Mouse (Mus musculus) macrophage (primary cell): Measurements from ENCODE around the gene Mypn. TPM values are rescaled to one million over a fixed set of nuclear protein-coding genes. Genes with fewer than 3 reads are reported as not detected.

Source experiments
- H3K27ac ChIP-seq: fragments of 350-480 bp; formaldehyde crosslinking; 2 replicates; pipeline ENCODE4 v1.9.0; 2021
- H3K36me3 ChIP-seq: fragments of 350-480 bp; formaldehyde crosslinking; 2 replicates; pipeline ENCODE4 v1.9.0; 2021; ENCODE audit errors: inconsistent target
- H3K4me3 ChIP-seq: fragments of 350-480 bp; formaldehyde crosslinking; 2 replicates; pipeline ENCODE4 v1.9.0; 2021; ENCODE audit errors: inconsistent target
- H3K79me2 ChIP-seq: fragments of 350-480 bp; formaldehyde crosslinking; 2 replicates; pipeline ENCODE4 v1.9.0; 2021; ENCODE audit errors: inconsistent target
- WGBS: methylation state at CpG from one replicate; pipeline ENCODE4 v1.1.7; 2026; ENCODE audit warnings: inconsistent platforms; ENCODE audit not compliant: missing documents; 5-methylcytosine and 5-hydroxymethylcytosine counted together
- polyA plus RNA-seq: library from polyadenylated mRNA; stranded (reverse); fragments of 250-400 nt; gene quantifications from 3 replicates; pipeline ENCODE4 v1.2.4, GENCODE M21; 2018; ENCODE audit warnings: inconsistent platforms

Mypn gene
- polyA plus RNA-seq, 1 experiment from 2014 or later: not detected

DNA sequence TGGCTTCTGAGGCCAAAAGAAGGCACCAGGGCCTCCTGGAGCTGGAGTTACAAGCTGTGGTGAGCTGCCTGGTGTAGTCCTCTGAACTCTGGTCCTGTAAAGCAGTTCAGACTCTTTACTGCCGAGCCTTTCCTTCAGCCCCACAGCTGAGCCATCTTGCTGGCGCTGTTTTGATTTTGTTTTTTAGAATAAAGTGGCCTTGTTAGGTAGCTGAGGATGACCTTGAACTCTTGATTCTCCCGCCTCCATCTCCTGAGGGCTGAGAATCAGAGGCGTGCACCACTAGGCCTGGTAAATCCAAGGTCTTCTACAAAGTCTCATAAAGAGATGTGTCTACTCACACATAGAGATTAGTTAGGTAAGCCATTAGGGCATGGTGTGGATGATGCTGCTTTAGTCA lies 49.0 kb downstream of the Mypn start:
- no peak overlapping the region for H3K27ac ChIP-seq
- H3K4me3 ChIP-seq: no peak overlapping the region
- no peaks in the 10 kb centered on the region for H3K79me2 ChIP-seq
- WGBS: 100% methylated on average over 3 of the region's 4 CpGs
- H3K36me3 ChIP-seq: no peaks in the 10 kb centered on the region

DNA sequence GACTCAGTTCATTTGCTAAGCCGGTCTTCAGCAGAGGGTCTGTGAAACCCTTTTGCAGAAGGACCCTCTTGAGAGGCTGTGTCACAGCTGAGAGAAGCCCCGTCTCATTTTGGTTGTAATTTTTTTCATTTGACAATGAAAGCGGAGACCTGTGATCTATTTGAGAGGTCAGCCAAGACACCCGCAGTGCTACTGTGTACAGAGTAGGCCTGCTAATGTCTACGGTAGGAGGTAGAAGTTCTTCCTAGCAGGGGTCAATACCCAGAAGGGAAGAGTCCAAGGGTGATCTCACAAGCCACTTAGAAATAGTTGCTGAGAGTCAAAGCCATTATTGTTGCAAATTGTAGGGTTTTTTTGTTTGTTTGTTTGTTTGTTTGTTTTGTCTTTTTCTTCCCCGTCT lies 49.5 kb downstream of the Mypn start:
- WGBS: 92% methylated on average over 6 of the region's 6 CpGs
- Histone ChIP-seq H3K27ac (no peak overlapping the region), H3K36me3 (no peaks in the 10 kb centered on the region), H3K4me3 (no peak overlapping the region), H3K79me2 (no peaks in the 10 kb centered on the region)

DNA sequence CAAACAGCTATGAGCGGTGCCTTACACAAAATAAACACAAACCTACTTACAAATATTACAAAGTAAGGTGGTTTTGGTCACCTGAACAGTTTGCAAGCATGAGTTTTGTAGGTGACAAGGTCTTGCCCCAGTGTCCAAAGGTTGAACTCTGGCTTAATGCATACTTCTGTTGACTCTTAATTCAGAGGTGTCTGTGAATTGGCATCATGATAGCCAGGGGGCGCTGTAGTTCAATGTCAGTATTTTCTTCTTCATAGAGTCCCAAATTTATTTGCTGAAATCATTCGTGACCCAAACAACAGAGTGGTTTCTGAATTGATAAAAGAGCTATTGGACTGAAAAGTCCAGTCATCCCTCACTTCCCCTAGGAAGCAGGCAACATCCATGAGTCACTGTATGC lies 50.2 kb downstream of the Mypn start:
- Histone ChIP-seq H3K79me2 (no peaks in the 10 kb centered on the region), H3K36me3 (no peaks in the 10 kb centered on the region), H3K27ac (no peak overlapping the region), H3K4me3 (no peak overlapping the region)
- 33% methylated on average over 3 of the region's 3 CpGs for WGBS

DNA sequence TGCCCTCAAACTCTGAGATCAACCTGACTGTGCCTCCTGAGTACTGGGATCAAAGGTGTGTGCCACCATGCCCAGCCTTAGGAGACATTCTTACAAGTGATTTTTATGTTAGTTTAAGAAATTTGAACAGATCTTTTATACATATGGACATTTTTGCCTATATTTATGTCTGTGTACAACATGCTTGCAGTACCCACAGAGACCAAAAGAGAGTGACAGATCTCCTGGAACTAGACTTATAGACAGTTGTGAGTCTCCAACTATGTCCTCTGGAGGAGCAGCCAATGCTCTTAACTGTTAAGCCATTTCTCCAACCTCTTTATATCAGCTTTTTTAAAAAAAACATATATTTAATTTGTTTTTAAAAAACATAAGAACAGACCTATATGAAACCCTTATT lies 51.4 kb downstream of the Mypn start:
- H3K27ac ChIP-seq: no peak overlapping the region
- no peak overlapping the region for H3K4me3 ChIP-seq
- no peaks in the 10 kb centered on the region for H3K36me3 ChIP-seq
- no peaks in the 10 kb centered on the region for H3K79me2 ChIP-seq

DNA sequence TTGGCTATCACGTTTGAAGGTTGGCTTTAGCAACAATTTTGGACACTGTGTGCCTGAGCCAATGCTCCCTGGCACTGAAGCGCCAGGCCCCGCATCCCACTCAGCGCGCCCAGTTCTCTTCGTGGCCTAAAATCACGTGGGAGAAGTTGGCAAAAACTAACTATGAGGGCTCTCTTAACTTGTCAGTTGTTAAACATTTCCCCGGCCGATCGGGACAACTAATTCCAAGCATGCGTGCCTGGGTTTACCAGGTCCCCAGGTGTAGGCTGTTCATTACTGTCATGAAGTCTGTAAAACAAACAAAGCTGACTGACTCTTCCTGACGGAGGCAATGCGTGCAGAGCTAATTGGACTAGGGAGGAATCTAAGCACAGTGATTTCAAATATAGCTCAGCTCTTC lies 61.1 kb downstream of the Mypn start:
- H3K79me2 ChIP-seq: no peaks in the 10 kb centered on the region
- WGBS: 95% methylated on average over 13 of the region's 13 CpGs
- no peak overlapping the region for H3K27ac ChIP-seq
- no peaks in the 10 kb centered on the region for H3K36me3 ChIP-seq
- no peak overlapping the region for H3K4me3 ChIP-seq

DNA sequence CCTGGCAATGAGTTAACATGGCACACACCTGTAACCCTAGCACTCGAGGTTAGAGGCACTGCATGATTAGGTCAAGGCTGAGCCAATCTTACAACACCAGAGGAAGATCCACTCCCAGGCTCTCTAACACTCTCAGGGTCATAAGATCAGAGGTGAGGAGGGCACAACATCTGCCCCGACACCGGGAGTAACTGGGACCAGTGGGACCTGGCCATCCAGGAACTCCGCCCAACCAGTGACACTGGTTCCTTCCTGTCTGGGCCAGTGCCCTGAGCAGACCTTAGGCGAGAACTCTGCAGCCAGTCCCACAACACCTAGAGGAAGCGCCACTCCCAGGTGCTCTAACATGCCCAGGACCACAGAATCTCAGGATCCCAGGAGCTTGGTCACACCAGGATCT lies 67.3 kb downstream of the Mypn start:
- Histone ChIP-seq H3K27ac (no peak overlapping the region), H3K79me2 (no peaks in the 10 kb centered on the region), H3K36me3 (no peaks in the 10 kb centered on the region), H3K4me3 (no peak overlapping the region)
- WGBS: 85% methylated on average over 6 of the region's 6 CpGs

DNA sequence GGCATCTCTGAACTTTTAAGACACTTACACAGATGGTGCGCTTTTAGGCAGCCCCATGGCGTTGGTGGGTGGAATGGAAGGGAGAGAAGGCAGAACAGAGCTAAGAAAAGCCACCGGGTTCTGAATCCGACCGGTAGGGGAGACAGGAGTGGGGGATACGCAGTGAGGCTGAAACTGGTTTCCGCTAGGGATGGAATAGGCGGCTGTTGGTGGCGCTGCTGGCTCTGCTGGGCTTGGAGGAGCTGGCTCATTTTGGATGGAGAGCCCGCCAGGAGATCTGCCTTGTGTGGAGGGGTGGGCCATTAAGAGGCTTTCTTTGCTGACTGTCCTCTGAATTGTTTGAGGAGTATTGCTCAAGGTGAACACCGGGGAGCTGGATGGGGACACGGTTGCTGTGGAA lies 68.1 kb downstream of the Mypn start:
- Histone ChIP-seq H3K4me3 (no peak overlapping the region), H3K36me3 (no peaks in the 10 kb centered on the region), H3K27ac (no peak overlapping the region), H3K79me2 (no peaks in the 10 kb centered on the region)
- 90% methylated on average over 9 of the region's 12 CpGs for WGBS

DNA sequence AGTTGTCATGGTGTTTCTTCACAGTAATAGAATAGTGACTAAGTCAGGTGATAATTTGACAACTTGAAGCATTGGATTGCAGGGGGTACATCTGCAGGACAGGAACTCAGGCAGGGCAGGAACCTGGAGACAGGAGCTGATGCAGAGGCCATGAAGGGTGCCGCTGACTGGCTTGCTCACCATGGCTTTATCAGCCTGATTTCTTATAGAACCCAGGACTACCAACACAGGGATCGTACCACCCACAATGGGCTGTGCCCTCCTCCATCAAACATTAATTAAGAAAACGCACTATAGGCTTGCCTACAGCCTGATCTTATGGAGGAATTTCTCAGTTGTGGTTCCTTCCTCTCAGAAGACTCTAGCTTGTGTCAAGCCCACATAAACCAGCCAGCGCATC lies 70.4 kb downstream of the Mypn start:
- Histone ChIP-seq H3K27ac (no peak overlapping the region), H3K36me3 (no peaks in the 10 kb centered on the region), H3K79me2 (no peaks in the 10 kb centered on the region), H3K4me3 (no peak overlapping the region)
- 97% methylated on average over 4 of the region's 4 CpGs for WGBS

DNA sequence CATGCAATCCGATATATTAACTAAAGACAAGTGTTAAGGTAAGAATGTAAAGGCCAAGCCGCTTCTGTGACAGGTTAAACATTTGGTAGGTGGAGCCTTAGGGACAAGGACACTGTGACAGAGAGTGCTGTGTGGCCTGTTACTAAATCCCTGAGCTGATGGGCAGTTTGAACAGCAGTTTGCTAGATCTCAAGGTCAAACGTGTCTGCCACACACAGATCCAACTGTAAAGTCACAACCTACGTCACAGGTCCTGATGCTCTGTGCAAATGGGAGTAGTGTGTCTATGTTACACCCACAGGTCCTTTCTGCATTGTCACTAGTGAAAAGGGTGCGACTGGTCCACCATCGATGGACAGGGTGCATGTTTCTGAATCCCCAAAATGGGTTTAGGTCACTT lies 71.4 kb downstream of the Mypn start:
- no peaks in the 10 kb centered on the region for H3K36me3 ChIP-seq
- H3K27ac ChIP-seq: no peak overlapping the region
- no peak overlapping the region for H3K4me3 ChIP-seq
- WGBS: 93% methylated on average over 6 of the region's 6 CpGs
- no peaks in the 10 kb centered on the region for H3K79me2 ChIP-seq

DNA sequence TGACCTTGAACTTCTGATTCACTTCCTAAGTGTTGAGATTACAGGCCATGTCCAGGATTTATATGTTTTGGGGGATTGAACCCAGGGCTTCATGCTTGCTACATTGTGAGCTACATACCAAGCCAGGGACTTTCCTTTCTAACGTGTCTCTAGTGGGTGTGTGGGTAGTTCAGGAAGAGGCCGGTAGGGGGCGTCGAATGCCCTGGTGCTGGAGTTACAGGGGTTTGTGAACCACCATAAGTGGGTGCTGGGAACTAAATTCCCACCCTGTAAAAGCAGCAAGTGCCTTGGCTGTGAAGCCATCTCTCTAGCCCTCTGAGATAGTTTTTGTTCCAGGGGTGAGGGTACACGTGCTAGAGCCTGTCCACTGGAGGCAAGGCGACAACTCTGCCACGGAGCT lies 73.3 kb downstream of the Mypn start:
- no peak overlapping the region for H3K27ac ChIP-seq
- no peaks in the 10 kb centered on the region for H3K79me2 ChIP-seq
- no peaks in the 10 kb centered on the region for H3K36me3 ChIP-seq
- H3K4me3 ChIP-seq: no peak overlapping the region
- WGBS: 71% methylated on average over 7 of the region's 7 CpGs

DNA sequence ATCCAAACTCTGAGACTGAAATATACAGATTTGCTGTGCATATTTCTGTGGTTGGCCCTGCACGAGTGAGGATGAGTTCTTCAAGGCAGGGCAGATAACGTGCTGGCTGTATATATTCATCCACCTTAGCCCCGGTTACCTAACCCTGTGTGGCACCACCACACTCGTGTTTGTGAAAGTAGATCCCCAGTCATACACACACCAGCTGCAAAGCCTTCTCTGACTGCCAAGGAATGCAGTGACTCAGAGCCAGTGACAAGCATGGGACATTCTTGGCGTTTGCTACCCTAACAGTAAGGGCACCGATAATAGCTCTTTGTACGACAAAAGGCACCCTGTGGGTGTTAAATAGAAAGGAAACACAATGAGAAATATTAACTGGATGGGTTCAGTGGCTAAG lies 75.5 kb downstream of the Mypn start:
- Histone ChIP-seq H3K4me3 (no peak overlapping the region), H3K36me3 (no peaks in the 10 kb centered on the region), H3K27ac (no peak overlapping the region), H3K79me2 (no peaks in the 10 kb centered on the region)
- WGBS: 93% methylated on average over 7 of the region's 7 CpGs

DNA sequence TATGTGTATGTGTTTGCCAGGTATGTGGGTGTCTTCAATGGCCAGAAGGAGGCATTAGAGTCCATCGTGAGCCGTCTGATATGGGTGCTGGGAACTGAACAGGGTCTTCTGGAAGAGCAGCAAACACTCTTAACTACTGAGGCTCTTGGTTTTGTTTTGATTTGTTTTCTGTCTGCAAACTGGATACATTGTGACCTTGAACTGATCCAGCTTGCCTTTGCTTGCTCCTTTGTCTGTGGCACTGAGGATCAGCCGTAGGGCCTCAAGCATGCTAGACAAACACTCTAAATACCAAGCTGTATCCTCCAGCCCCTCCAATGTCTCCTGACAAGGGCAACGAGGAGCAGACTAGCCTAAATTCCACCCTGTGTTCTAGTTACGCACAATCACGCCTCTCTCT lies 76.6 kb downstream of the Mypn start:
- Histone ChIP-seq H3K79me2 (no peaks in the 10 kb centered on the region), H3K27ac (no peak overlapping the region), H3K36me3 (no peaks in the 10 kb centered on the region), H3K4me3 (no peak overlapping the region)
- WGBS: 90% methylated on average over 6 of the region's 6 CpGs

DNA sequence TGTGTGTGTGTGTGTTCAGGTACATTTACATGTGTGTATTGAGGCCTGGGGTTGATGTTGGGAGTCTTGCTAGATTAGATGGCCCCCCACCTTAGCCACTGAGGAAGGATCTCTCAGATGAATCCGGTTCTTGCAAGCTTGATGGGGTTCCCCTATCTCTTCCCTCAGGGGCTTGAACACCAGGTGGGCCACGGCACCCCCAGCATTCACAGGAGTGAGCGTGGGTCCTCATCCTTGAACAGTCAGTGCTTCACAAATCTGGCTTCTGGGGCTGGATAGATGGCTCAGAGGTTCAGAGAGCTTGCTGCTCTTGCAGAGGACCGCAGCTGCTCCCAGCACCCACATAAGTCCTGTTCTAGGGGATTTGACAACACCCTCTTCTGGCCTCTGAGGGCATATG lies 77.6 kb downstream of the Mypn start:
- 91% methylated on average over 4 of the region's 4 CpGs for WGBS
- H3K4me3 ChIP-seq: no peak overlapping the region
- H3K36me3 ChIP-seq: no peaks in the 10 kb centered on the region
- no peaks in the 10 kb centered on the region for H3K79me2 ChIP-seq
- H3K27ac ChIP-seq: no peak overlapping the region

DNA sequence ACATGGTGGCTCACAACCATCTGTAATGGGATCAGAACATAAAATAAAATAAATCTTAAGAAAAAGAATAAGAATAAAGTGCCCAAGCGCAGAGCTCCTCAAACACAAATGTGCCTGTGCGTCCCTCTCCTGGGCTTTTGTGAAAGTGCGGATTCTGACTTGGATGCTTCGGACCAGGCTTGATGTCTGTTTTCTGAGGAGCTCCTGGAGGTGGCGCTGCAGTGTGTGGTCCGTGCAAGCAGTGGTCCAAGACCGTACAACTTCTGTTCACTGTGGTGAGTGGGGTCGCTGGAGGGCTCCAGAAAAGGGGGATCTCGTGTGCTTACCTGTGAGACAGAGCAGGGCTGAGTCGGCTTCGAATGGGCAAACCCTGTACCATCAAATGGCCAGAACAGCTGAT lies 78.4 kb downstream of the Mypn start:
- H3K27ac ChIP-seq: no peak overlapping the region
- H3K36me3 ChIP-seq: no peaks in the 10 kb centered on the region
- no peak overlapping the region for H3K4me3 ChIP-seq
- 57% methylated on average over 11 of the region's 11 CpGs for WGBS
- no peaks in the 10 kb centered on the region for H3K79me2 ChIP-seq

DNA sequence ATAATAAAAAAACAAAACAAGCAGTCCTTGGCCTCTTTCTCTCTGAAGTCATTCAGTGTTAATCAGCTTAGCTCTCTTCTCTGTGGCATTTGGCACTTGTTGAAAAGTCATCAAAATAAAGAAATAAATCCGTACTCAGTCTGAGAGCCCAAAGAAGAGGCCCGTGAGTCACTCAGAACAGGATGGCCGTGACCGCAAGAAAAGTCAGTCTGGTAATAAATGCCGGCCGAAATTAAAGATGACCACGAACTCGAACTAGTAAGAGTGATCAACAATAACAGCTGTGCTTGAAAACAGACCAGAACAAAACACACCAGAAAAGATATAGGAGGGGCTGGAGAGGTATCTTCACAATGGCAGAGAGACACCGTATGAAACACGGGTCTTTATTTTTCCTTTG lies 79.7 kb downstream of the Mypn start:
- H3K36me3 ChIP-seq: no peaks in the 10 kb centered on the region
- no peaks in the 10 kb centered on the region for H3K79me2 ChIP-seq
- no peak overlapping the region for H3K27ac ChIP-seq
- H3K4me3 ChIP-seq: no peak overlapping the region
- 95% methylated on average over 10 of the region's 10 CpGs for WGBS

DNA sequence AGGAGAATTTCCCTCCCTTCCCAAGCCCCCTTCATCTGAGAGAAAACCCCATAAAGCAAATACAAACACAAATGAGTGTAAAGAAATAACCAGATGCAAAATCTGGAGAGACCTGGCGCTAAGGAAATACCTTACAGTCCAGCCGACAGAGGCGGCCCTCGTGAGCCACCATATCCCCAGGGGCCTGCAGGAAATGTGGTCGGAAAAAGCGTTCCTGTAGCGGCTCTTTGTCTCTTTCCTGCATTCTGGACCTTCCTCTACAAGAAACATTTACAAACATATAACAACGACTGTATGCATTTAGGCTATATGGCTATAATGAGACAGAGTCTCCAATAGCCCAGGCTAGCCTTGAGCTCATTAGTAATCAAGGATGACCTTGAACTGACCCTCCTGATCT lies 80.6 kb downstream of the Mypn start:
- Histone ChIP-seq H3K27ac (no peak overlapping the region), H3K36me3 (no peaks in the 10 kb centered on the region)

DNA sequence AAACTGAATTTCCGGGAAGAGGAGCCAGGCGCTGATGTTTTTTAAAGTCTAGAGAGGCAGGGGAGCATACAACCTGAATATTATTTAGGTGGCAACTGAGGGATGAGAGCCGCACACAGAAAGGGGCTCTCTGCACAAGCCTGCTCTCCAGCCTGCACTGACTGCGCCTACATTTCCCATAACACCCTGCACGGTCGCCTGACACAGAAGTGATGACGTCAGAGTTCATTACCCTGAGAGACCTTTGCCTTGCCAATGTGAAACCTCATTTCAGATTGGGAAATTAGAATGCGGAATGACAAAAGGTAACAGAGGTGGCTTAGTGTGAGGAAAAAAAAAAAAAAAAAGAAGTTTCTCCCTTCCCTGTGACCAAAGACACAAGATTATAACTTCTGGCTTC lies 81.2 kb downstream of the Mypn start:
- Histone ChIP-seq H3K36me3 (no peaks in the 10 kb centered on the region), H3K79me2 (no peaks in the 10 kb centered on the region), H3K27ac (no peak overlapping the region), H3K4me3 (no peak overlapping the region)
- WGBS: 47% methylated on average over 8 of the region's 8 CpGs

More for the DNA sequence above, 80.6 kb downstream of the Mypn start:
- Histone ChIP-seq H3K4me3 (no peak overlapping the region), H3K79me2 (no peaks in the 10 kb centered on the region)
- 61% methylated on average over 8 of the region's 8 CpGs for WGBS
